33 mouse cellular contexts compared by ENCODE assay signal in the genomic region with DNA sequence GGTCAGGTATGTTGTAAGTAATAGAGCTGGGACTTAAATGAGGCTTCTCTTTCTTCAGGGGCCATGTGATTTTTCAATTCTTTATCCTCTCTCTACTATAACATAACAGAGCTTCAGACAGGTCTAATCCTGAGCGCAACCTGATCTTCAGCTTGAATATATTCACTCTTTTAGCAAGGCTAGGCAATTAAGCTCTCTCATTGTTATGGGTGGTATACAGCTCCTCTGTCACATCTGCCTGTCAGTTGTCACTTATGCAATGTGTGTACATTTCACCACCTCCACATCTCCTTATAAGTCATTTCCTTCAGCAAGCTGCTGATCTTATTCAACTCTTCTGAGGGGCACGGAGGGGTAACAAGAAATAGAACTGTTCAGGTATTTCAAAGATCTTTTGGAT.
"Had no signal": no experiment of that assay in that cellular context is flagged by ENCODE, and none has a peak within 500 bp of the region (broad histone marks: within the 10 kb centered on the region; RNA-seq: fewer than 3 reads in every experiment).

No protein-coding gene starts in this region.

- H3K9me3 ChIP-seq: heart, embryonic 13.5 days; heart, embryonic 15.5 days; hindbrain, embryonic 10.5 days; hindbrain, embryonic 12.5 days; hindbrain, embryonic 13.5 days; hindbrain, embryonic 15.5 days; intestine, embryonic 15.5 days; kidney, embryonic 15.5 days had no signal

- H3K4me2 ChIP-seq: heart, embryonic 13.5 days; heart, embryonic 15.5 days; hindbrain, embryonic 12.5 days; hindbrain, embryonic 13.5 days; hindbrain, embryonic 14.5 days; hindbrain, embryonic 15.5 days; intestine, embryonic 15.5 days; kidney, embryonic 15.5 days had no signal

- ATAC-seq: hindbrain, embryonic 16.5 days; hindbrain, postnatal 0 days; inflammation-experienced regulatory T-cells, adult 6 months; intestine, embryonic 15.5 days; intestine, embryonic 16.5 days; intestine, postnatal 0 days had no signal

- H3K36me3 ChIP-seq: heart, embryonic 13.5 days; heart, embryonic 15.5 days; hindbrain, embryonic 10.5 days; hindbrain, embryonic 12.5 days; hindbrain, embryonic 13.5 days; hindbrain, embryonic 15.5 days; intestine, embryonic 15.5 days; kidney, embryonic 15.5 days had no signal

- H3K27me3 ChIP-seq: heart, embryonic 13.5 days; heart, embryonic 15.5 days; hindbrain, embryonic 12.5 days; hindbrain, embryonic 13.5 days; hindbrain, embryonic 15.5 days; intestine, embryonic 15.5 days; kidney, embryonic 15.5 days had no signal

- H3K4me3 ChIP-seq: heart, embryonic 13.5 days; heart, embryonic 15.5 days; hindbrain, embryonic 10.5 days; hindbrain, embryonic 12.5 days; hindbrain, embryonic 13.5 days; hindbrain, embryonic 15.5 days; intestine, embryonic 15.5 days; kidney, embryonic 15.5 days; layer of hippocampus, adult 2 months; left cerebral cortex, adult 2 months had no signal

- DNase-seq: heart, postnatal 10 days; heart, postnatal 14 days; heart, postnatal 36 days; heart, postnatal 4 days; kidney, adult 11 months; kidney, adult 18-20 months; kidney, adult 2 months; kidney, adult 8-10 months; kidney, adult 9 months; kidney, postnatal 10 days; kidney, postnatal 14 days; kidney, postnatal 25 days; kidney, postnatal 36 days; kidney, postnatal 4 days; layer of hippocampus, adult 9-11 months; layer of hippocampus, postnatal 36 days had no signal

- H3K9ac ChIP-seq: heart, embryonic 13.5 days; heart, embryonic 15.5 days; hindbrain, embryonic 12.5 days; hindbrain, embryonic 13.5 days; hindbrain, embryonic 14.5 days; hindbrain, embryonic 15.5 days; intestine, embryonic 15.5 days; kidney, embryonic 15.5 days had no signal

- H3K27ac ChIP-seq: heart, embryonic 13.5 days; heart, embryonic 15.5 days; hindbrain, embryonic 10.5 days; hindbrain, embryonic 12.5 days; hindbrain, embryonic 13.5 days; hindbrain, embryonic 14.5 days; hindbrain, embryonic 15.5 days; hindbrain, postnatal 0 days; intestine, embryonic 15.5 days; kidney, embryonic 15.5 days; kidney, postnatal 0 days; layer of hippocampus, adult 2 months; left cerebral cortex, adult 2 months had no signal

- H3K4me1 ChIP-seq: heart, embryonic 13.5 days; heart, embryonic 15.5 days; hindbrain, embryonic 10.5 days; hindbrain, embryonic 12.5 days; hindbrain, embryonic 13.5 days; hindbrain, embryonic 15.5 days; intestine, embryonic 15.5 days; kidney, embryonic 15.5 days had no signal
